Mouse (Mus musculus) embryo, embryonic 10 days (tissue): Measurements from ENCODE around the gene Ptpra.

Experiments
- DNase-seq: peaks from one replicate; pipeline ENCODE4 v3.0.0-alpha.2; 2015; ENCODE audit warnings: low spot score

Ptpra gene

GRCm38 (mm10) chr2:130449794-130450433 lies at the start of gene Ptpra:
Ptpra (plus strand) TSS chr2:130450278.
- peak; percentile 95 for DNase-seq

- no peak for DNase-seq
These were observed 48.2 kb upstream of the Ptpra start for GRCm38 (mm10) chr2:130401891-130402290.

GRCm38 (mm10) chr2:130404939-130405338 lies 45.1 kb upstream of the Ptpra start, which contains the start of the genes Gm28372 and 1700020A23Rik:
Gm28372 (plus strand) TSS chr2:130405239.
1700020A23Rik (plus strand) TSS chr2:130405259.
- DNase-seq, result no peak

- no peak for DNase-seq
These were observed 43.9 kb upstream of the Ptpra start, which contains the start of gene Tmem239 for GRCm38 (mm10) chr2:130406178-130406577. Tmem239 (plus strand) TSS chr2:130406478.

GRCm38 (mm10) chr2:130408194-130408593 lies 41.9 kb upstream of the Ptpra start:
- peak; percentile 69 for DNase-seq

GRCm38 (mm10) chr2:130411558-130412495 lies 38.3 kb upstream of the Ptpra start:
- peak; percentile 92 for DNase-seq

GRCm38 (mm10) chr2:130412775-130413174 lies 37.3 kb upstream of the Ptpra start:
- DNase-seq, result no peak

GRCm38 (mm10) chr2:130414094-130414856 lies 35.8 kb upstream of the Ptpra start:
- no peak for DNase-seq

GRCm38 (mm10) chr2:130421781-130422620 lies 28.1 kb upstream of the Ptpra start:
- DNase-seq, result no peak

GRCm38 (mm10) chr2:130423397-130424125 lies 26.5 kb upstream of the Ptpra start:
- DNase-seq, result peak; percentile 90

GRCm38 (mm10) chr2:130424126-130424853 lies 25.8 kb upstream of the Ptpra start, which contains the start of the genes Vps16 and Pced1a:
Vps16 (plus strand) TSS chr2:130424339.
Pced1a (minus strand) TSS chr2:130424701.
- peak; percentile 96 for DNase-seq

- DNase-seq, result no peak
These were observed 25.0 kb upstream of the Ptpra start for GRCm38 (mm10) chr2:130425112-130425511.

- DNase-seq, result no peak
These were observed 20.2 kb upstream of the Ptpra start for GRCm38 (mm10) chr2:130429851-130430250.

GRCm38 (mm10) chr2:130430484-130430883 lies 19.6 kb upstream of the Ptpra start:
- DNase-seq, result no peak

GRCm38 (mm10) chr2:130432157-130432556 lies 17.9 kb upstream of the Ptpra start:
- DNase-seq, result no peak

GRCm38 (mm10) chr2:130433152-130433551 lies 16.9 kb upstream of the Ptpra start:
- DNase-seq, result peak; percentile 79

GRCm38 (mm10) chr2:130436769-130437168 lies 13.3 kb upstream of the Ptpra start:
- DNase-seq, result no peak

GRCm38 (mm10) chr2:130438861-130439260 lies 11.2 kb upstream of the Ptpra start:
- DNase-seq, result no peak

- DNase-seq, result no peak
These were observed 10.1 kb upstream of the Ptpra start for GRCm38 (mm10) chr2:130439840-130440480.
